8 mouse cellular contexts compared by ENCODE assay signal in genomic region chr9:106477649-106478048, GRCm38 (mm10). TPM values are rescaled to one million over a fixed set of nuclear protein-coding genes. Genes with fewer than 3 reads are reported as not detected.
DNase-seq lines count a peak whose midpoint lies in the region; ATAC-seq and TF ChIP-seq lines count a peak whose summit lies in the region.

No protein-coding gene starts in this region.

- H3K9ac ChIP-seq in neural tube, embryonic 11.5 days (ENCODE audit: low read length) = peak overlapping the region; percentile 75
- peak overlapping the region; percentile 62 for H3K9ac ChIP-seq in heart, embryonic 16.5 days (ENCODE audit: low read length)
- peak overlapping the region; percentile 68 for H3K9ac ChIP-seq in liver, postnatal 0 days (replicated peaks)

- TF ChIP-seq EP300 in liver, postnatal 0 days (IDR thresholded peaks at IDR 0.05; ENCODE audit: low read depth) = no peak

- ATAC-seq in neural tube, embryonic 11.5 days (ENCODE audit: insufficient read depth, low FRiP score, low TSS enrichment) = no peak
- ATAC-seq in heart, embryonic 16.5 days (replicated peaks; ENCODE audit: extremely low read depth, insufficient read depth, low FRiP score) = no peak
- no peak for ATAC-seq in liver, postnatal 0 days

- no peaks in the 10 kb centered on the region for H3K36me3 ChIP-seq in neural tube, embryonic 11.5 days (ENCODE audit: control insufficient read depth, insufficient read depth, low read length)
- peaks cover 13% of the 10 kb centered on the region for H3K36me3 ChIP-seq in heart, embryonic 16.5 days (ENCODE audit: control insufficient read depth, insufficient read depth)
- H3K36me3 ChIP-seq in liver, postnatal 0 days (replicated peaks; ENCODE audit: insufficient read depth, low read length) = peaks cover 16% of the 10 kb centered on the region

- WGBS in neural tube, embryonic 11.5 days = 4% methylated on average over 16 of the region's 16 CpGs
- WGBS in heart, embryonic 16.5 days = 1% methylated on average over 16 of the region's 16 CpGs
- WGBS in liver, postnatal 0 days (ENCODE audit: insufficient replicate concordance) = 2% methylated on average over 16 of the region's 16 CpGs

- no peaks in the 10 kb centered on the region for H3K27me3 ChIP-seq in neural tube, embryonic 11.5 days (ENCODE audit: control insufficient read depth, insufficient read depth, low read length)
- H3K27me3 ChIP-seq in heart, embryonic 16.5 days (ENCODE audit: control insufficient read depth, insufficient read depth, low read length) = no peaks in the 10 kb centered on the region
- no peaks in the 10 kb centered on the region for H3K27me3 ChIP-seq in liver, postnatal 0 days (ENCODE audit: insufficient read depth, low read length)

- no peak for TF ChIP-seq CTCF in liver, postnatal 0 days (IDR thresholded peaks at IDR 0.05; ENCODE audit: low read depth)

- H3K4me3 ChIP-seq in neural tube, embryonic 11.5 days (ENCODE audit: low read depth, low read length) = peak overlapping the region; percentile 73
- peak overlapping the region; percentile 62 for H3K4me3 ChIP-seq in heart, embryonic 16.5 days (ENCODE audit: low read length)
- H3K4me3 ChIP-seq in liver, postnatal 0 days (ENCODE audit: low read depth, low read length) = peak overlapping the region; percentile 61

- H3K4me1 ChIP-seq in neural tube, embryonic 11.5 days (ENCODE audit: control insufficient read depth, insufficient read depth, low read length) = peaks cover 12% of the 10 kb centered on the region
- H3K4me1 ChIP-seq in heart, embryonic 16.5 days (ENCODE audit: control insufficient read depth, insufficient read depth, low read length) = peaks cover 27% of the 10 kb centered on the region
- peaks cover 20% of the 10 kb centered on the region for H3K4me1 ChIP-seq in liver, postnatal 0 days (ENCODE audit: insufficient read depth)

- no peak overlapping the region for H3K27ac ChIP-seq in neural tube, embryonic 11.5 days (ENCODE audit: low read depth, low read length)
- H3K27ac ChIP-seq in heart, embryonic 16.5 days (ENCODE audit: low read length) = no peak overlapping the region
- peak overlapping the region; percentile 65 for H3K27ac ChIP-seq in liver, postnatal 0 days (ENCODE audit: low read depth)

- DNase-seq in adrenal gland, adult 8-10 months = peak; percentile 5
- no peak for DNase-seq in adrenal gland, postnatal 36 days
- no peak for DNase-seq in neural tube, embryonic 11.5 days (ENCODE audit: low spot score)
- no peak for DNase-seq in neural tube, embryonic 10.5 days (ENCODE audit: extremely low spot score, low spot score)
- DNase-seq in liver, postnatal 0 days = no peak
- no peak for DNase-seq in ovary, postnatal 10 days (ENCODE audit: low spot score)
- DNase-seq in cerebellum, adult 11-12 months = no peak

- H3K4me2 ChIP-seq in neural tube, embryonic 11.5 days (ENCODE audit: low read depth) = peak overlapping the region; percentile 92
- peak overlapping the region; percentile 99 for H3K4me2 ChIP-seq in heart, embryonic 16.5 days (ENCODE audit: low read depth, low read length)
- peak overlapping the region; percentile 98 for H3K4me2 ChIP-seq in liver, postnatal 0 days (ENCODE audit: low read depth, low read length)

- no peaks in the 10 kb centered on the region for H3K9me3 ChIP-seq in neural tube, embryonic 11.5 days (ENCODE audit: control insufficient read depth, low read length)
- H3K9me3 ChIP-seq in heart, embryonic 16.5 days (replicated peaks; ENCODE audit: control insufficient read depth, low read length) = no peaks in the 10 kb centered on the region
- no peaks in the 10 kb centered on the region for H3K9me3 ChIP-seq in liver, postnatal 0 days (ENCODE audit: low read length)

RNA-seq across cellular contexts. Expression of gene Parp3, which starts 0.9 kb away (rescaled TPM):
- 10 to 100 TPM; 40.6 to 86.0 (median 52.7) TPM for total RNA-seq in adrenal gland, adult 8-10 months (2022)
- 10 to 100 TPM; 37.8 to 55.4 TPM for total RNA-seq in adrenal gland, postnatal 36 days (2021)
- 0.98 and 1.6 TPM in 2 replicates for polyA plus RNA-seq in neural tube, embryonic 11.5 days (2014; fragmentation: Nextera tagmentation; extraction: Ambion mirVana)
- polyA plus RNA-seq in heart, embryonic 16.5 days (2015; fragmentation: Nextera tagmentation; extraction: Ambion mirVana) = 3.1 and 4.0 TPM in 2 replicates
- polyA plus RNA-seq in liver, postnatal 0 days (2015; fragmentation: Nextera tagmentation; extraction: Ambion mirVana) = 1.6 and 1.9 TPM in 2 replicates

RNA-seq across cellular contexts. Expression of gene Rrp9, which starts 1.9 kb away (rescaled TPM):
- 10 to 100 TPM; 34.2 to 53.4 (median 35.9) TPM for total RNA-seq in adrenal gland, adult 8-10 months (2022)
- 10 to 100 TPM; 28.0 to 37.2 TPM for total RNA-seq in adrenal gland, postnatal 36 days (2021)
- 45.5 and 48.1 TPM in 2 replicates for polyA plus RNA-seq in neural tube, embryonic 11.5 days (2014; fragmentation: Nextera tagmentation; extraction: Ambion mirVana)
- 29.6 and 31.8 TPM in 2 replicates for polyA plus RNA-seq in heart, embryonic 16.5 days (2015; fragmentation: Nextera tagmentation; extraction: Ambion mirVana)
- polyA plus RNA-seq in liver, postnatal 0 days (2015; fragmentation: Nextera tagmentation; extraction: Ambion mirVana) = 12.3 and 14.5 TPM in 2 replicates

RNA-seq across cellular contexts. Expression of gene Gpr62, which starts 11.9 kb away (rescaled TPM):
- total RNA-seq in adrenal gland, adult 8-10 months (2022) = under 1 TPM; 0.28 to 0.62 (median 0.46) TPM
- under 1 TPM in 1 of 2 experiments, not detected in 1; 0.13 TPM for total RNA-seq in adrenal gland, postnatal 36 days (2021)
- polyA plus RNA-seq in neural tube, embryonic 11.5 days (2014; fragmentation: Nextera tagmentation; extraction: Ambion mirVana) = 0.20 and 0.23 TPM in 2 replicates
- 0.13 and 0.16 TPM in 2 replicates for polyA plus RNA-seq in heart, embryonic 16.5 days (2015; fragmentation: Nextera tagmentation; extraction: Ambion mirVana)
- not detected in 2 replicates for polyA plus RNA-seq in liver, postnatal 0 days (2015; fragmentation: Nextera tagmentation; extraction: Ambion mirVana)

RNA-seq across cellular contexts. Expression of gene Iqcf1, which starts 22.1 kb away (rescaled TPM):
- not detected for total RNA-seq in adrenal gland, adult 8-10 months (2022)
- not detected for total RNA-seq in adrenal gland, postnatal 36 days (2021)
- polyA plus RNA-seq in neural tube, embryonic 11.5 days (2014; fragmentation: Nextera tagmentation; extraction: Ambion mirVana) = not detected in 2 replicates
- polyA plus RNA-seq in heart, embryonic 16.5 days (2015; fragmentation: Nextera tagmentation; extraction: Ambion mirVana) = not detected in 2 replicates
- not detected in 2 replicates for polyA plus RNA-seq in liver, postnatal 0 days (2015; fragmentation: Nextera tagmentation; extraction: Ambion mirVana)

RNA-seq across cellular contexts. Expression of gene Pcbp4, which starts 24.6 kb away (rescaled TPM):
- total RNA-seq in adrenal gland, adult 8-10 months (2022) = 10 to 100 TPM; 20.4 to 47.9 (median 34.8) TPM
- 10 to 100 TPM; 20.2 to 27.7 TPM for total RNA-seq in adrenal gland, postnatal 36 days (2021)
- 267 and 278 TPM in 2 replicates for polyA plus RNA-seq in neural tube, embryonic 11.5 days (2014; fragmentation: Nextera tagmentation; extraction: Ambion mirVana)
- 64.8 and 69.9 TPM in 2 replicates for polyA plus RNA-seq in heart, embryonic 16.5 days (2015; fragmentation: Nextera tagmentation; extraction: Ambion mirVana)
- 4.9 and 6.1 TPM in 2 replicates for polyA plus RNA-seq in liver, postnatal 0 days (2015; fragmentation: Nextera tagmentation; extraction: Ambion mirVana)
